ENCODE assay signal across 20 mouse cellular contexts in genomic region chr17:41830972-41831371, GRCm38 (mm10).
DNase-seq lines count a peak whose midpoint lies in the region; ATAC-seq and TF ChIP-seq lines count a peak whose summit lies in the region.
"Had no signal": no experiment of that assay in that cellular context is flagged by ENCODE, and none has a peak within 500 bp of the region (broad histone marks: within the 10 kb centered on the region; RNA-seq: fewer than 3 reads in every experiment).

No protein-coding gene starts in this region.

- no peak for DNase-seq in frontal cortex, postnatal 14 days (ENCODE audit: low spot score in 2 of 2)
- DNase-seq in brain, adult 2 months (ENCODE audit: low read depth, low spot score): peak; percentile 10
- DNase-seq in telencephalon, adult 2 months (ENCODE audit: low read depth, low spot score): peak; percentile 35
- DNase-seq in gastrocnemius, postnatal 4 days (ENCODE audit: low spot score in 2 of 2): no peak
- DNase-seq in lung, adult 2 months: no peak
- DNase-seq: adrenal gland, adult 2 months; adrenal gland, adult 8-10 months; adrenal gland, postnatal 10 days; adrenal gland, postnatal 14 days; adrenal gland, postnatal 25 days; adrenal gland, postnatal 36 days; B cell, adult 2 months; cerebellum, adult 11 months; cerebellum, adult 11-12 months; cerebellum, adult 18-20 months; cerebellum, adult 2 months had no signal

- TF ChIP-seq POLR2A in lung, adult 2 months (IDR thresholded peaks at IDR 0.05; ENCODE audit: borderline replicate concordance, extremely low read depth, low read depth, low read length): no peak

- 50% methylated on average over 2 of the region's 2 CpGs for WGBS in lung, adult 2 months

- peak; percentile 94 for ATAC-seq in frontal cortex, adult (ENCODE audit: low TSS enrichment)
- ATAC-seq: activated CD4-positive, CD25-positive, alpha-beta regulatory T cell, adult 4 months; CD4-positive, CD25-positive, alpha-beta regulatory T cell, adult 4 months; Patski had no signal

- H3K4me3 ChIP-seq in lung, adult 2 months (replicated peaks; ENCODE audit: extremely low read depth, low read depth, low read length): no peak overlapping the region

- no peaks in the 10 kb centered on the region for H3K4me1 ChIP-seq in lung, adult 2 months (ENCODE audit: control insufficient read depth, insufficient read depth, low read length)

- TF ChIP-seq CTCF in lung, adult 2 months (IDR thresholded peaks at IDR 0.05; ENCODE audit: insufficient read depth, low read length): no peak

Comparison
In these comparisons a context has a peak if more than half of its experiments do, and no peak if none do; other contexts are left out.
1. DNase-seq: peak in brain, adult 2 months (single experiment) and telencephalon, adult 2 months (single experiment); none in frontal cortex, postnatal 14 days (0 of 2), gastrocnemius, postnatal 4 days (0 of 2) and lung, adult 2 months (single experiment).